Mouse (Mus musculus) left cerebral cortex, adult 6 months (tissue): ENCODE results near the gene Psmd10. TPM values are rescaled to one million over a fixed set of nuclear protein-coding genes. Genes with fewer than 3 reads are reported as not detected.

Experiments
- long read RNA-seq, 2 experiments: library from polyadenylated mRNA; unstranded; transcript quantifications; one replicate each; pipeline ENCODE4 v2.0.0; 2019 to 2020
- polyA plus RNA-seq: library from polyadenylated mRNA; unstranded; fragments of <200 nt; fragmentation: Nextera tagmentation; gene quantifications from 2 replicates; pipeline ENCODE4 v1.2.3, GENCODE M21; 2021

Gene Psmd10
- 40.1 and 47.8 TPM in 2 replicates for polyA plus RNA-seq
- long read RNA-seq, experiment 1, transcript Psmd10-201 (5 exons, 1,430 nt): major isoform, 86 of 127 reads
- long read RNA-seq, experiment 1, transcript Psmd10-202 (5 exons, 1,390 nt): minor isoform, 37 of 127 reads
- long read RNA-seq, experiment 1, partial matches to known transcripts: 1 of 127 reads
- long read RNA-seq, experiment 1, other reads (novel, unspliced or antisense): 3 of 127 reads
- long read RNA-seq, experiment 2, transcript Psmd10-202 (5 exons, 1,390 nt): minor isoform, 22 of 57 reads
- long read RNA-seq, experiment 2, transcript Psmd10-201 (5 exons, 1,430 nt): major isoform, 34 of 57 reads
- long read RNA-seq, experiment 2, partial matches to known transcripts: 0 of 57 reads
- long read RNA-seq, experiment 2, other reads (novel, unspliced or antisense): 1 of 57 reads

DNA sequence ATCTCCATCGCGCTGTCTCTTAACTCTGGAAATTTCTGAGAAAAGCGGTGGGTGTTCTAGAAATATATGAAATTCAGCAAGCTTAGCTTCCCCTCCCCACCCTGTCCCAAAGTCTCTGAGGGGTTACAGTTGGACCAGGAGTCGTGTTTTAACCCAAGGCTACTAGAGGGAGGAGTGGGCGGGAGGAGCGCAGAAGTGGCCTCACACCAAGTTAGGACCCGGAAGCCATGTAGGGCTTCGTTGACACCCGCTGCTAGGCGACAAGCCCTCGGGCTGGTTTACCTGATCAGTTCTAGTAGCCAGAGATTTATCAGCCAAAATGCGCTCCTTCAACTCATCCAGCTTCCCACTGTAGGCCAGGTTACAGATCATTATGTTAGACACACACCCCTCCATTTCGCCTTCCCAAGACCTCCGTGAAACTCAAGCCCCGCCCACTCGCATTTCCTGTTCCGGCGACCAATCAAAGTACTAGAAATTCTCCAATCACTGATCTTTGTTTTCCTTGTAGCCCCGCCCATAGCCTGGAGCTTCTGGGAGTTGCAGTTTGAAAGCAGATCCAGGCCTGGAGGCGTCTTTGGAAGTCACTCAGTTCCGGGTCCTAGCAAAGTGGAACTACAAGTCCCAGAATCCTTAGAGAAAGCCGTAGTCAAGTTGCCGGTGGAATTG is at the start of gene Psmd10, which contains the start of gene Atg4a:
Psmd10 (minus strand) TSS at position 457 of the 669 bp plus-strand sequence.
Atg4a (plus strand) TSS at position 636 of the 669 bp plus-strand sequence.

DNA sequence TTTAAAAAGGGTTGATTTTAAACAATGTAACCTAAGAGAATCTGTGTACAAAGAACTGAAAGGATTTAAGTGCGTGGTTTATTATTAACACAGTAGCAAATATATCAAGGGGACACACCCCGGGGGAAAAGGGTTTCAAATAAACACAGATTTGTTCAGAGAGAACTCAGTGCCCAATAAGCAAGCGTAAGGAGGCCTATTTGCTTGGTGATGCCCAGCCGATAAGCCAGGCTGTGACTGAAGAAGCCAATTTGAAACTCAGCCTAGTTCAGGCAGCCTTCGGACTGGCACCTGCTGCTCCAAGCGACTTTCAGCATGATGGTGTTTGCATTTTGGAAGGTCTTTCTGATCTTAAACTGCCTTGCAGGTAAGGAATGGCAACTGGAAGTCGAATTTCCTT is 49.2 kb downstream of the Psmd10 start, which contains the start of gene Vsig1:
Vsig1 (plus strand) TSS at position 249 of the 400 bp plus-strand sequence.

Other genes starting within 250 kb of the Psmd10 start
- gene Tex13b, start 143.3 kb downstream of the Psmd10 start, polyA plus RNA-seq: not detected in 2 replicates
- not detected in 2 replicates for gene Vsig1, start 49.1 kb downstream of the Psmd10 start, polyA plus RNA-seq
- 4.3 and 5.1 TPM in 2 replicates for gene Atg4a, start 179 bp upstream of the Psmd10 start, polyA plus RNA-seq